Mouse (Mus musculus) erythroblast, embryonic 14.5 days (primary cell): ENCODE results near the gene Lrr1. TPM values are rescaled to one million over a fixed set of nuclear protein-coding genes. Genes with fewer than 3 reads are reported as not detected.
"Not testable (repeated sequence)": the region's sequence is repeated elsewhere in the genome, so short reads cannot be mapped to it uniquely, and the experiment has no call there.

Experiments
- H3K27me3 ChIP-seq: 2 replicates; pipeline ENCODE4 v1.6.1; 2012; ENCODE audit warnings: inconsistent platforms; ENCODE audit not compliant: control insufficient read depth
- H3K36me3 ChIP-seq: 2 replicates; pipeline ENCODE4 v1.6.1; 2012; ENCODE audit warnings: mild to moderate bottlenecking, inconsistent platforms; ENCODE audit not compliant: control insufficient read depth
- H3K4me1 ChIP-seq: 2 replicates; pipeline ENCODE4 v1.6.1; 2012; ENCODE audit warnings: inconsistent platforms; ENCODE audit not compliant: control insufficient read depth
- H3K4me3 ChIP-seq: replicated peaks from 2 replicates; pipeline ENCODE3; 2012; ENCODE audit warnings: moderate library complexity, mild to moderate bottlenecking, inconsistent platforms
- H3K9me3 ChIP-seq: 2 replicates; pipeline ENCODE4 v1.6.1; 2012; ENCODE audit warnings: low read length, inconsistent platforms, mixed read lengths; ENCODE audit not compliant: control insufficient read depth
- GATA1 ChIP-seq: IDR thresholded peaks from 2 replicates; pipeline ENCODE4 v1.6.1; 2012; ENCODE audit warnings: low read length, inconsistent platforms, mixed read lengths
- TAL1 ChIP-seq: IDR thresholded peaks from 3 replicates; pipeline ENCODE4 v1.6.1; 2012; ENCODE audit warnings: low read length, inconsistent platforms, mixed read lengths
- polyA plus RNA-seq: library from polyadenylated mRNA; stranded (reverse); fragments of >175 nt; gene quantifications from 2 replicates; pipeline ENCODE4 v1.2.3, GENCODE M21; 2012

Lrr1 gene
- polyA plus RNA-seq, 1 experiment: 7.6 TPM

- H3K9me3 ChIP-seq: no peaks in the 10 kb centered on the region
- TF ChIP-seq GATA1: no peak
- no peak for TF ChIP-seq TAL1
- no peaks in the 10 kb centered on the region for H3K36me3 ChIP-seq
These were observed 29.4 kb upstream of the Lrr1 start for GRCm38 (mm10) chr12:69139201-69139600.

DNA sequence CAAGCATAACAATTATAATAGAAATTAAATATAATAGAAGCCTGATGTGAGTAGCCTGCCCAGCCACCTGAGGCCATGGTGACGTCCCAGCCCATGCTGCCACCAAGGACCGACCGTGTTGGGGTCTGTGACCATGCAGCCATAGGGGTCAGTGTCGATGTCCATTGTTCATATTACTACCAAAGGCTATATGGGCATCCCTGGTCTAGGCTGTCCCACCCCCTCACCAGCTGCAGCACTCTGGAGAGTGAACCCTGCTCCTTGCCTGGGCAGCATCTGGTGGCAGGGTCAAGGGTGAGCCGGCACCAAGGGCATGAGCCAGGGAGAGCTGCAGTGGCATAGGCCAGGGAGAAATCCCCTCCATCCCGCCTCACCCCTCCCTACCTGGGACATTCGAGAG is 28.8 kb upstream of the Lrr1 start:
- Histone ChIP-seq H3K9me3 (no peaks in the 10 kb centered on the region), H3K4me1 (no peaks in the 10 kb centered on the region), H3K36me3 (no peaks in the 10 kb centered on the region), H3K4me3 (no peak overlapping the region), H3K27me3 (no peaks in the 10 kb centered on the region)
- no peak for TF ChIP-seq GATA1

More at GRCm38 (mm10) chr12:69139201-69139600, 29.4 kb upstream of the Lrr1 start:
- Histone ChIP-seq H3K4me1 (no peaks in the 10 kb centered on the region), H3K27me3 (no peaks in the 10 kb centered on the region), H3K4me3 (no peak overlapping the region)

GRCm38 (mm10) chr12:69143460-69143859 is 25.2 kb upstream of the Lrr1 start:
- no peaks in the 10 kb centered on the region for H3K36me3 ChIP-seq
- H3K4me3 ChIP-seq: no peak overlapping the region
- no peaks in the 10 kb centered on the region for H3K4me1 ChIP-seq
- H3K27me3 ChIP-seq: no peaks in the 10 kb centered on the region
- H3K9me3 ChIP-seq: no peaks in the 10 kb centered on the region
- TF ChIP-seq GATA1 (no peak), TAL1 (no peak)

DNA sequence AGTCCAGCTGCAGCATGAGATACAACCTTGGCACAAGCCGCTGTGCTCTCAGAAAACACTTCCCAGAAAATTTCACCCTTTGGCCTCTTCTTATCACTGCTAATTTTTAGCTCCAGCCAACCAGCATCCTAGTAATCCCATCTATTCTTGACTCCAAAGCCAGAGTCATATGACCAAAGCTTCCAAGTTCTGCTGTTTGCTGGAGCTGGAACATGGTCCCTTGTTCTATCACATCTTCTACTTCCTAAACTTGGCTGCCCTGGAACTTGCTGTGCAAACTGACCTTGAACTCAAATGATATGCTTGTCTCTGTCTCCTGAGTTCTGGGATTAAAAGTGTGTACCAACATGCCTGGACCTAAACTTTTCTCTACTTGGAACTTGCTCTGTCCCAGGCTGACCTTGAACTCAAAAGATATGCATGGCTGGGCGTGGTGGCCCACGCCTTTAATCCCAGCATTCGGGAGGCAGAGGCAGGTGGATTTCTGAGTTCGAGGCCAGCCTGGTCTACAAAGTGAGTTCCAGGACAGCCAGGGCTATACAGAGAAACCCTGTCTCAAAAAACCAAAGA is 21.4 kb upstream of the Lrr1 start:
- H3K27me3 ChIP-seq: no peaks in the 10 kb centered on the region
- no peaks in the 10 kb centered on the region for H3K4me1 ChIP-seq
- no peaks in the 10 kb centered on the region for H3K36me3 ChIP-seq
- no peaks in the 10 kb centered on the region for H3K9me3 ChIP-seq
- TF ChIP-seq GATA1 (no peak), TAL1 (no peak)
- H3K4me3 ChIP-seq: no peak overlapping the region

GRCm38 (mm10) chr12:69150049-69150448 is 18.6 kb upstream of the Lrr1 start:
- Histone ChIP-seq H3K4me1 (no peaks in the 10 kb centered on the region), H3K36me3 (peaks cover 4% of the 10 kb centered on the region), H3K27me3 (no peaks in the 10 kb centered on the region), H3K4me3 (no peak overlapping the region), H3K9me3 (no peaks in the 10 kb centered on the region)
- TF ChIP-seq TAL1: no peak
- no peak for TF ChIP-seq GATA1

DNA sequence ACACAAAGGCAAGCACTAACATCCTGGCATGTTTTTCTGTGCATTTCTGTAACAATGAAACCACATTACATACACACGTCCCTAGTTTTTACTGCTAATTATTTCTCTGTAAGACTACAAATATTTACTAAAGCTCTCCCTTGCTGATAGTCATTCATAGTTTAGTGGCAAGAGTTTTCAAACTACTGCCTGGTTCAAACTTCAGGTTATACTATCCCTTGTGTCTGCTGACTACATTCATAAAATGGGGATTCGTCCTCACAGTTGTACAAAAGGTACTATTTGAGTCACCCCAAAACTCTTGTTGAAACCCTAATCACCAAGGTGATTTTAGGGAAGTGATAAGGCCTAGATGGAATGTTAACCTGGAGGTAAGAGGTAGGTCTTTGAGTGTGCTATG is 12.7 kb upstream of the Lrr1 start:
- Histone ChIP-seq H3K4me1 (peaks cover 27% of the 10 kb centered on the region), H3K9me3 (no peaks in the 10 kb centered on the region), H3K4me3 (no peak overlapping the region), H3K36me3 (peaks cover 33% of the 10 kb centered on the region), H3K27me3 (no peaks in the 10 kb centered on the region)
- TF ChIP-seq TAL1 (no peak), GATA1 (no peak)

DNA sequence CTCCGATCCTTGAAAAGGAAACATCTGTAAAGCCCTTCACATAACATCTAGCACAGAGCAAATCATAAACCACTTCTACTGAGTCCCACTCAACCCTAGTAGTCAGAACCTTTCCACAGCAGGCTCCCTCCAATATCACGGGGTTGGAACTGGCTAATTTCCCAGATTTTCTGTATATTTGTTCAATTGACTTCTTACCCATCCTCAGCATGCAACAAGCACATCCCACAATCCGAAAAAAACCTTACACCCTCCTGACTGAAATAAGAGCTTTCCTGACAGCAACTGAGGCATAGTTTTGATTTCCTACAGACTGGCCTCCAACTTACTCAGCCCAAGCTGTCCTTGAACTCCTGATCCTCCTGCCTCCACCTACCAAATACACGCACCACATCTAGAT is 12.2 kb upstream of the Lrr1 start:
- H3K4me3 ChIP-seq: no peak overlapping the region
- TF ChIP-seq GATA1 (no peak), TAL1 (no peak)
- no peaks in the 10 kb centered on the region for H3K27me3 ChIP-seq
- H3K9me3 ChIP-seq: no peaks in the 10 kb centered on the region
- H3K36me3 ChIP-seq: peaks cover 33% of the 10 kb centered on the region
- peaks cover 27% of the 10 kb centered on the region for H3K4me1 ChIP-seq

- TF ChIP-seq TAL1: no peak
- no peaks in the 10 kb centered on the region for H3K27me3 ChIP-seq
- peaks cover 33% of the 10 kb centered on the region for H3K36me3 ChIP-seq
- H3K4me1 ChIP-seq: peaks cover 27% of the 10 kb centered on the region
- peak overlapping the region; percentile 91 for H3K4me3 ChIP-seq
- H3K9me3 ChIP-seq: no peaks in the 10 kb centered on the region
These were observed 11.5 kb upstream of the Lrr1 start for GRCm38 (mm10) chr12:69157107-69157506.

DNA sequence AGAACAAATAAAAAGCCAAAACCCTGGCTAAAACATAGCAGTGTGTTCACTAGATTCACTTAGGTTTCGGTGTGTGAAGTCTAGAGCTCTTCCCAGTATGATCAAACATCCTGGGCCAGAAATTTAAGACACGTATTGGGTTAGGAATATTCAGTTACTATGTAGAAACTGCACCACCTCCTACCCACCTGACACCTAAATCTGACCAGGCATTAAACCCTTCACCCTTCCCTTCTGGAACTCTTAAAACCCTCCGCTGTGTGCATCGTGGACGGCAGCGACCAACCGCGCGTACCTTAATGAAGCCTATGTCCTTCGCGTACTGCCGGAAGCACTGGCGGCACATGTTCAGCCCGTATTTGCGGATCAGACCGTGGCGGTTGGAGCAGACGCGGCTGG is 10.2 kb upstream of the Lrr1 start:
- Histone ChIP-seq H3K4me3 (peak overlapping the region; percentile 91), H3K9me3 (no peaks in the 10 kb centered on the region), H3K27me3 (no peaks in the 10 kb centered on the region), H3K4me1 (peaks cover 27% of the 10 kb centered on the region), H3K36me3 (peaks cover 33% of the 10 kb centered on the region)
- TF ChIP-seq GATA1: no peak
- no peak for TF ChIP-seq TAL1

GRCm38 (mm10) chr12:69158765-69159577 is 9.6 kb upstream of the Lrr1 start, which contains the start of gene Rps29:
Gene Rps29, minus strand, starts transcription at chr12:69159186.
- Histone ChIP-seq H3K4me3 (peak within 1 kb of the TSS; percentile 91), H3K4me1 (peaks cover 29% of the 10 kb centered on the region), H3K36me3 (peaks cover 33% of the 10 kb centered on the region)
- H3K9me3 ChIP-seq, H3K27me3 ChIP-seq: not testable (repeated sequence)
